Mouse (Mus musculus): Measurements from ENCODE around the gene Zfp683. TPM values are rescaled to one million over a fixed set of nuclear protein-coding genes. Genes with fewer than 3 reads are reported as not detected.

Gene Zfp683
- polyA plus RNA-seq (2015; fragmentation: Nextera tagmentation; extraction: Ambion mirVana) = not detected in 2 replicates

GRCm38 (mm10) chr4:134053538-134053937 is at the start of gene Zfp683:
TSS of gene Zfp683 (plus strand) at chr4:134053838.

GRCm38 (mm10) chr4:134018779-134019145 is 34.9 kb upstream of the Zfp683 start, which contains the start of gene Lin28a:
TSS of gene Lin28a (minus strand) at chr4:134018841.

DNA sequence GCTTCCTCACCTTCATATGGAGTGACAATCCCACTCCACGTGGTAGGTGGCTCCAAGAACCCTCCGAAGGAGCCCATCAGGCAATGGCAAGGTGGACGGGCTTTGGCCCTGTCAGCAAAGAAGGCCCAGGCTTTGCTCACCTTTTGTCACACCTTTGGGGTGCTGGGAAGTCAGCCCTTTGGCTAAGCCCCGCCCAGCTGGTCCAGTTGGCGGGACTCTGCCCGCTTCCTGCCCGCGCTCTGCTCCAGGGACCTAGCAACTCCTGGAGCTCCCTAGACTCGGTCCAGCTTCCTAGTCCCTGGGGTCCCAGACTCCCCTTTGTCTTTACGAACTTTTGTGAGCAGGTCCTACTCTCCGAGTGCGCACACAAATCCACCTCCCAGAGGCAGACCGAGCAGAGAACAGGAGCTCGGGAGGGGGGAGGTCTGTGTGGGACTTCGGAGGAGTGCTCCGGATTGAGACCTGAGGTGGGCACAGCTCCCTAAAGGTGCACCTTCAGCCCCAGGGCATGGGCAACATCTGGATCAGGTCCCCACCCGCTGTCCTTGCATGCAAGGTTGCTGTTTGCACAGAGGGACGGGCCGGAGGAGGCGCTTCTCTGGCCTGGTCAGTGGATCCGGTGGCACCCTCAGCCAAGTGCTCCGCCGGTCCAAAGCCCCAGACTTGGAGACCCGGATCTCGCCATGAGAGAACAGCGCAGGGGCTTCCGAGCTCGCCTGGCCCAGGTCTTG is 6.7 kb downstream of the Zfp683 start, which contains the start of gene Crybg2:
Gene Crybg2 (plus strand): TSS at position 681 of the 731 bp plus-strand sequence.

DNA sequence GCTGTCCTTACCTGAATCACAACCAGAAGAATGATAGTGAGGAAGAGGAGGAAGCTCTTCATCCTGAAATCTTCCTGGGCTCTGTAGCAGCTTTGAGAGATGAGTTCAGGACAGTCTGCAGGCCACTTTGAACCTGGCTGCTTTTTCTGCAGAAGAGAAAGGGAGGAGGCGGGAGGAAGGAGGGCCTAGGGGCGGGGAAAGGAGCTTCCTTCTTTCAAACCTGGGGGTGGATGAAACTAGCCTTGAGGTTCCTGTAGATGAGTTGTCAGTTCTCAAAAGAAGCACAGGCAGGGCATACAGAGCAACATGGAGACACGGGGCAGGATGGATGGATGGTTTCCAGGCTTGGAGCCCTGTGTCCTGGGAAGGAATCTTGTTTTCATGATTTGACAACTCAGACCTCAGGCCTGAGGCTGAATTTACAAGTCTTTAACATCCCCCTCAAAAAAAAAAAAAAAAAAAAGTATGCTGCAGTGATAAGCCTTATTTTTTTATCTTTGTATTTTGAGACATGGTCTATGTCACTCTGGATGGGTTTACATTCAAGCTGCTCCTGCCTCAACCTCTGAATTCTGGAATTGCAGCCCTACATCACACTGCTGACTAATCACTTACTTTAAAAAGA is 41.4 kb downstream of the Zfp683 start, which contains the start of gene Cd52:
Gene Cd52 (minus strand): TSS at position 160 of the 625 bp plus-strand sequence.

GRCm38 (mm10) chr4:134101979-134102741 is 48.5 kb downstream of the Zfp683 start, which contains the start of gene Ubxn11:
TSS of gene Ubxn11 (plus strand) at chr4:134102570.

Other genes starting within 250 kb of the Zfp683 start
- gene Rps6ka1, start 166.0 kb upstream of the Zfp683 start, polyA plus RNA-seq (2015; fragmentation: Nextera tagmentation; extraction: Ambion mirVana) = 21.4 and 23.9 TPM in 2 replicates
- 710 and 721 TPM in 2 replicates for gene Hmgn2, start 85.2 kb upstream of the Zfp683 start, polyA plus RNA-seq (2015; fragmentation: Nextera tagmentation; extraction: Ambion mirVana)
- 37.3 and 44.2 TPM in 2 replicates for gene Dhdds, start 52.9 kb upstream of the Zfp683 start, polyA plus RNA-seq (2015; fragmentation: Nextera tagmentation; extraction: Ambion mirVana)
- 0.08 and 0.12 TPM in 2 replicates for gene Lin28a, start 35.0 kb upstream of the Zfp683 start, polyA plus RNA-seq (2015; fragmentation: Nextera tagmentation; extraction: Ambion mirVana)
- 6.2 and 7.4 TPM in 2 replicates for gene Crybg2, start 7.0 kb downstream of the Zfp683 start, polyA plus RNA-seq (2015; fragmentation: Nextera tagmentation; extraction: Ambion mirVana)
- gene Cd52, start 41.2 kb downstream of the Zfp683 start, polyA plus RNA-seq (2015; fragmentation: Nextera tagmentation; extraction: Ambion mirVana) = 3.2 and 6.2 TPM in 2 replicates
- gene Ubxn11, start 48.7 kb downstream of the Zfp683 start, polyA plus RNA-seq (2015; fragmentation: Nextera tagmentation; extraction: Ambion mirVana) = 9.3 and 13.4 TPM in 2 replicates
- gene Sh3bgrl3, start 75.0 kb downstream of the Zfp683 start, polyA plus RNA-seq (2015; fragmentation: Nextera tagmentation; extraction: Ambion mirVana) = 539 and 571 TPM in 2 replicates
- 14.9 and 17.2 TPM in 2 replicates for gene Cep85, start 133.3 kb downstream of the Zfp683 start, polyA plus RNA-seq (2015; fragmentation: Nextera tagmentation; extraction: Ambion mirVana)
- not detected in 2 replicates for gene Gm7534, start 149.2 kb downstream of the Zfp683 start, polyA plus RNA-seq (2015; fragmentation: Nextera tagmentation; extraction: Ambion mirVana)
- gene Catsper4, start 173.5 kb downstream of the Zfp683 start, polyA plus RNA-seq (2015; fragmentation: Nextera tagmentation; extraction: Ambion mirVana) = 0.13 and 0.15 TPM in 2 replicates
- 0.09 TPM in 1 of 2 replicates, not detected in the other for gene Cnksr1, start 184.6 kb downstream of the Zfp683 start, polyA plus RNA-seq (2015; fragmentation: Nextera tagmentation; extraction: Ambion mirVana)
- 0.50 and 0.53 TPM in 2 replicates for gene E130218I03Rik, start 189.8 kb downstream of the Zfp683 start, polyA plus RNA-seq (2015; fragmentation: Nextera tagmentation; extraction: Ambion mirVana)
- 12.3 and 13.6 TPM in 2 replicates for gene Zfp593, start 191.8 kb downstream of the Zfp683 start, polyA plus RNA-seq (2015; fragmentation: Nextera tagmentation; extraction: Ambion mirVana)
- 0.26 TPM in 1 of 2 replicates, not detected in the other for gene Gm30191, start 193.1 kb downstream of the Zfp683 start, polyA plus RNA-seq (2015; fragmentation: Nextera tagmentation; extraction: Ambion mirVana)
- gene Grrp1, start 200.3 kb downstream of the Zfp683 start, polyA plus RNA-seq (2015; fragmentation: Nextera tagmentation; extraction: Ambion mirVana) = 14.7 and 15.1 TPM in 2 replicates
- gene Pdik1l, start 234.1 kb downstream of the Zfp683 start, polyA plus RNA-seq (2015; fragmentation: Nextera tagmentation; extraction: Ambion mirVana) = 24.1 and 26.0 TPM in 2 replicates

All from neural tube, postnatal 0 days (tissue).